Mouse (Mus musculus): ENCODE measurements around the gene Mtrex.

Mtrex gene

DNA sequence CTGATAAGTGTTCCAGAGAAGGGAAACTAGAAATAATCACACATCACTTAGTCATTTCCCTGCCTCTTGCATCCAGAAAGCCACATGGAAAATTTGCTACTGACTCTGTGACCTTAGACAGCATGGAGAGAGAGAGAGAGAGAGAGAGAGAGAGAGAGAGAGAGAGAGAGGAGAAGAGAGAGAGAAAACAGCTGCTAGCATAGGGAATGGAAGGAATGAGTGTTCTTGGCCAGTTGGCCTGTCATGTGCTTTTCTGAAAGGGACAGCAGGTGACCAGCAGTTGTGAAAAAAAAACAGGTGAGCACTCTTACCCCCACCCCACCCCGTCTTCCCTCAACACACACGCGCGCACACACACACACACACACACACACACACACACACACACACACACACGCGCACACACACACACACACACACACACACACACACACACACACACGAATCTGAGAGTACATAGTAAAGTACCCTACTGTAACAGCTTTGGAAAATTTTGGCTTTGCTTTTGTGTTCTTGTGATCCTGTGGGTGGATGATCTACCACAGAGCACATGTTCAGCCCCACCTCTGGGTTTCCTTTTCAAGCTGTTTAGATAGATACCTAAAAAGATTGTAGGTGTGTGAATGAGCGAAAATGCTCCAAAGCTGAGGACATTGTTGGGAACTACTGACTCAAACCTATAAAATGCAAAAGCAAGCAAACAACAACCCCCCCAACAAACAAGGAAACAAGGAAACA lies 103.1 kb downstream of the Mtrex start:
- no peak for DNase-seq

DNA sequence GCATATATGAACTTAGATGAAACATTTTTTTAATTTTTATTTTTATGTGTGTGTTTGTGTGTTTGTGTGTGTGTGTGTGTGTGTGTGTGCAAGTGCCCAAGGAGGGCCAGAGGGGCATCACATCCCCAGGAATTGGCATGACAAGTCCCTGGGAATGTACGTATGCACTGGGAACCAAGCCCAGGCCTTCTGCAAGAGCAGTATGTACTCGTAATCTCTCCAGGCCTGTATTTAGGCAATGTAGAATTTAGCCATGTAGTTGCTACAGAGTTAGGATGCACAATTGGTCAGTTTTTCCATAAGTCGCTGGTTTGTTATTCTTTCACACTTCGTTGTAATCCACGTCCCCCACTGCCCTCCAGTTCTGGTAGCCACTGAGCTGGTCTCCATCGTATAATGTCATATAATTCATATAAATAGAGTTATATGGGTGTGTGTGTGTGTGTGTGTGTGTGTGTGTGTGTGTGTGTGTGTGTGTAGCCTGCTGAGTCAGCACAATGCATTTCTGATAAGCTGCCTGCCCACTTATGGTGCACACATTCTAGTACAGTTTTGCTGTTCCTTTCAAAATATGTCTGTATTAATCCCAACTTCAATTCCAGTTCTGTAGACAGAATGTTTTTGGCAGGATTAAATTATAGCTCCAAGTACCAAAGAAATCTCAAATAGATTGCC lies 103.8 kb downstream of the Mtrex start:
- no peak for DNase-seq

- no peak for DNase-seq
Measured at GRCm38 (mm10) chr13:112822413-112822812, 104.8 kb downstream of the Mtrex start.

- DNase-seq: no peak
Measured at GRCm38 (mm10) chr13:112818125-112818524, 109.1 kb downstream of the Mtrex start.

Measured in kidney, adult 11 months (tissue).